Mouse (Mus musculus) retina, postnatal 7 days (tissue): ENCODE results near the gene Kcnma1.

Experiments
- DNase-seq: peaks from one replicate; pipeline ENCODE4 v3.0.0-alpha.2; 2012; ENCODE audit warnings: low read depth, low spot score

Gene Kcnma1

DNA sequence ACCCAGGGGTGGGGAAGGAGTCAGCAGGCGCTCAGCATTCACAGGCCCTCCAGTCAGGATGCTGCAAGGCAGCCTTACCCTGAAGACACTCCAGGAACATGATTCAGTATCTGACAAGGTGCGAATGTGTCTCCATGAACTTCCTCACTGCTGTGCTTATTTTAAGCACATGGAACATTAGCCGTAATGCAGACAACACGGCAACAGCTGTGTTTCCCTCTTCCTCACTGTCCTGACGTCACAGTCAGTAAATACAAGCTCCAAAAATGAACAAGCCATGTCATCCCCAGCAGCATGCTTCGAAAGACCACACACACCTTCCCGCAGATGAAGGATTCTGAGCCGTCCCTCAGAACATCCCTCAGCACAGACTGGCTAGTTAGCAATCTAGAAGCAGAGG, 47.8 kb downstream of the Kcnma1 start:
- DNase-seq = no peak

GRCm38 (mm10) chr14:23959061-23959460, 55.2 kb downstream of the Kcnma1 start:
- no peak for DNase-seq

GRCm38 (mm10) chr14:23957270-23957669, 57.0 kb downstream of the Kcnma1 start:
- no peak for DNase-seq

DNA sequence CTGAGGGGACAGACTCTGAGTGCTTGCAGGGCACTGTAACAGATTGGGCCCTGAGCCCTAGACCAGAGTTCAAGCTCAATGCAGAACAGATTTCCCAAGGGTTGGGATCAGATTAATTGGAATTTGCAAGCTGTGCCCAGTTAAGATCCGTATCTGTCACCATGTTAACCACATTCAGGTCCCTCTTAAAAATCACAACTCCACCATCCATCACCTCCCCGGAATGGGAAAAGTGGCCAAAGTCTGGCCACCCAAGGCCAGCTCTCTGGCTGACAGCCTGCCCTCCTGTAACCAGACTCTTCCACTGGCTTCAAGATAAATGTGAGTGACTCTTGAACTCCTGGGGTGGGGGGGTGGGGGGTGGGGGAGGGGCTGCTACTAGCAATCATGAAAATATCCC, 70.4 kb downstream of the Kcnma1 start:
- no peak for DNase-seq

DNA sequence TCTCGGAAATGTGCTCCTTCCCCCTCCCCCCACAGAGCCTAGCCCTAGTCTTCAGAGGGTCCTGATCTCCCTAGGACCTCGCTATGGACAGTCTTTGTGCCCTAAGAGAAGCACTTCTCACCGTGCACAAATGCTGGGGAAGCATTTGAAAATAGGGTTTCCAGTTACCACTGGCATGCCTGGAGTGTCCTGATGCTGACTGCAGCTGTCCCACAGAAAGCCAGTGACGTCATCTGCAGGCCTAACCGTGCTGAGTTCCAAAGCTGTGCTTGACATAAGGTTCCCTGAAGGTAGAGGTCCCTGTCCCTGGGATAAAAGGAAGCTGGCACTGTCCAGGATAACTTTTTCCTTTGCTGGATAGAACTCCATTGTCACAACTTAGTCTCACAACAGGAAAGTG, 71.1 kb downstream of the Kcnma1 start:
- no peak for DNase-seq

DNA sequence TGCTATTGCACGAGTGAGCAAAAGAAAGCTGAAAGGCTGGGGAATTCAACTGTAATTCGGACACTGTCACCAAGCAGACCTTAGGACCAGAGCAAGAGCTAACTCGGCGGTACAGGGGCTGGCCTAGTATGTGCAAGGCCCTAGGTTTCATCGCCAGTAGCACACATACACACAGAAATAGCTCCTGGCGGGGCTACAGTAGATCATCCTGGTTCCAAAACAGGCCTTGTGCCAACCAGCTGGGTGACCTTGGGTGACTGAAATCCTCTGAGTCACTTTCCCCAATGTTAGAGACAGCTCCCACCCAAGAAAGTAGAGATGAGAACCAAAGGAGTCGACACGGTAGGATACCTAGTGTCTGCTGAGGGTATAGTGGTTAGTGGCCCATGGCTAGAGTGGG, 72.2 kb downstream of the Kcnma1 start:
- DNase-seq = no peak

GRCm38 (mm10) chr14:23935016-23935415, 79.3 kb downstream of the Kcnma1 start:
- DNase-seq = no peak

DNA sequence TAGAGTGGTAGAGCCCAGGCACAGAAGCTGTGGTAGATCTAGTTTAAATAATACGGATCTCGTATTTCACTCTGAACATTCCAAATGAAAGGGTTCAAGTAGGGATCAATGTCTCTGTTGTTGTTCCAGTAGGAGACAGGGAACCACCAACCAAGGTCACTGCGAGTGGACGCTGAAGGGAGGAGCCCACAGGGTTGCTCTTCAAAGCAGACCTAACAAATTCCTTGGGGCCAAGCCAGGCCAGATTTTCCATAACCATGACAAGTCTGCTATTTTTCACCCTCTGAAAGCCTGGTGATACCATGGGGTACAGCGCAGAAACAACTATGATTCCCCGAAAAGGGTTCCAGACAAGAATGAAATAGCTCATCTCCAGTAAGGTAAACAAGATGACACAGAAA, 82.6 kb downstream of the Kcnma1 start:
- no peak for DNase-seq

DNA sequence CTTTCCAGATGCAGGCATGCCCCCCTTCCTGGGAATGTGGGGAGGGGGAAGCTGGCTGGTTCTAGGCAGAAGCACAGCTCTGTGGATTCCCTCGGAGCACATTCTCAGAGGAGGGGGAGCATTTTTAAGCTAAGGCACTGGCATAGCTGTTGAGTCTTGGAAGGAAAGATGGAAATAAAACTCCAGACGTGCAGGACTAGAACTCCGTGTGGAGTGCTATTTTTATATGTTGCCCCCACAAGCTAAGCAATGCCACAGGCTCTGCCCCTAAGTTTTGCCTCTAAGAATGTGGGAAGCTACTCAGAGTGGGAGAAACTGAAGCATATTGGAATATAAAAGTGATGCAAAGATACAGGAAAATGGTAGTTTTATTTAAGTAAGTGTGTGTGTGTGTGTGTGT, 85.1 kb downstream of the Kcnma1 start:
- no peak for DNase-seq

DNA sequence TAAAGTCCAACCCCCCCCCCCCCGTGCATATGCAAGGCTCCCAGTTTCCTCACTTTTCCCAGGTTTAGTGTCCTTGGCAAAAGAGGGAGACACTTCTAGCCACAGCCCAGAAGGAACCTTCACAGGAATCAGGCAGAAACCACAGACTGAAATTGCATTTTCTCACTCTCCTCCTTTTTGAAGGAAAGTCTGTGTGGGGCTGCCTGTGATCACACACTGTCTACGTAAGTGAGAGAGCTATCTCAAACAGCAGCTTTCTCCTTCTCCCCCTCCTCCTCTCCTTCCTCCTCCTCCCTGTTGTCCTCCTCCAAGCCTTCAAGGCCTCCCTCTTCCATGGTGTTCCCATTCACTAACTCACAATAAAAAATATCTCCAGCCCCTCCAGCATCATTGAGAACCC, 90.9 kb downstream of the Kcnma1 start:
- no peak for DNase-seq

DNA sequence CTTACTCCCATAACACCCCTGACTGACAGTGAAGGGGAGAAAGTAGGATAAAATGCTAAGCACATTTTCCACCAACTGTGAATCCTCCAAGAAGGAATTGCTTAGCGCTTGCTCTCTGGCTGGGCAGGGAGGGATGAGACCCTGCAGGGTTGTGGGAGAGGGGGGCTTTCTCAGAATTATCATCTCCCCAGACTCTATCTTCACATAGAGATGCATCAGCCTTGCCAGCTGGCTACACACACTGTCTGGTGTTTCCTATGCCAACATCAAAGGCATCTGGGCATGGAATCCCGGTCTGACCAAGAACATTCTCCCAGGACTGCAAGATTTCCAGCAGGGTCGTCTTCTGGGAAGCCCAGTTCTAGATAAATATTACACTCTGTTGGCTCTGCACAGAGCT, 91.5 kb downstream of the Kcnma1 start:
- DNase-seq = no peak

DNA sequence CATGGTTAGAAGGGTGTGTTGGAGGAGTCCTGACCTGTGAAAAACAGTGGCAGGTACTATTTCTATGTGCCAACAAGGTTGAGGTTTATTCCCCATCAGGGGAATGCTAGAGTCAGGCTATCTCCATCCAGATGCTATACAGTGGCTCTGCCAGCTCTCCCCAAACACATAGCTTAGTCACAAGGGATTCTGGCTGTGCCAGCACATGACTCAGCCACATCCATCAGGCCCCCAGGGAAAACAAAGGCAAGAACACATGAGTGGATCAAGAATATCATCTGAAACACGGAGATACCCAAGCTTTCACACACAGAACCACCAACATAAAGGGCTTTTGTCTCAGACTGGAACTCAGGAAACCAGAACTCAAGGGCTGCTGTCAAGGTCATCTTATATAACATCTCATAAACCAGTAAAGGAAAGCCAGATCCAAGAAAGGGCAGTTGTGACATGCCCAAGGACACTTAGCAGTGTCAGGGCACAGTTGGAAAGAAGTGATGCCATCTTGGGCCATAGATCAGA, 103.1 kb downstream of the Kcnma1 start:
- no peak for DNase-seq

DNA sequence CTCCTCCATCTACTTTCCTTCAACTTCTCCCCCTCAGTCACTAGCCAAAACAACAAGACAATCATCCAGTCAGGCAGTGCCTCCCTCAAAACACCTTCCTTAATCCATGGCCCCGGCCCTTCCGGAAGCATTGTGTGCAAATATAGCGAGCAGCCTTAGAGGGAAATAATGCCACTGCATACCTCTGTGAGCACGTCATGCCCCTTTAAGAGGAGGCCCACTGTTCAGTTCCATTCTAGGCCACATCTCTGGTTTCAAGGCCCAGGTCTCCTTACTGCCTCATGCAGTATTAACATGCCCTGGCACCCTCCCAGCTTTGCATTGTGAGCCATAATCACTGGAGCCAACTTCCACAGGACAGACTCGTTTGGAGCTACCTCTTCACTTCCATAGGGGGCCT, 105.7 kb downstream of the Kcnma1 start:
- DNase-seq = no peak

GRCm38 (mm10) chr14:23902636-23903279, 111.5 kb downstream of the Kcnma1 start:
- DNase-seq = no peak

- no peak for DNase-seq
These were observed 114.8 kb downstream of the Kcnma1 start for GRCm38 (mm10) chr14:23899462-23899861.

DNA sequence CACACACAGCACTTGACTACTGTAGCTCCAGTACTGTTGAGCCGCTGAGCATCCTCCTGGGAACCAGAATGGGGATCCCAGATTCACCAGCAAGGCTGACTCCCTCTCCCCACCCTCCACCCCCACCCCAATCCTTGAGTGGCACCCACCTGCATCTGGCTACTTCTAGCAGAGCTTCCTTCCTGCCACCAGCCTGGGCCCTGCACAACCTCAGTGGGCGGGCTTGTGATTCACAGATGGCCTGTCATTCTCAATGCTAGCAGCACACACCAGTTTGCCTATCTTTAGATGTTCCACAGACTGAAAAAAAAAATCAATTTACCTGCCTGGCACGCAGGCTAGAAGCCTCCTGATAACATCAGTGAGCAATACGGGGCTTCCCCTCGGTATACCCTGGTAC, 116.5 kb downstream of the Kcnma1 start:
- DNase-seq = no peak

GRCm38 (mm10) chr14:23896036-23896435, 118.3 kb downstream of the Kcnma1 start:
- DNase-seq = no peak

- DNase-seq = no peak
These were observed 128.2 kb downstream of the Kcnma1 start for GRCm38 (mm10) chr14:23886112-23886511.

DNA sequence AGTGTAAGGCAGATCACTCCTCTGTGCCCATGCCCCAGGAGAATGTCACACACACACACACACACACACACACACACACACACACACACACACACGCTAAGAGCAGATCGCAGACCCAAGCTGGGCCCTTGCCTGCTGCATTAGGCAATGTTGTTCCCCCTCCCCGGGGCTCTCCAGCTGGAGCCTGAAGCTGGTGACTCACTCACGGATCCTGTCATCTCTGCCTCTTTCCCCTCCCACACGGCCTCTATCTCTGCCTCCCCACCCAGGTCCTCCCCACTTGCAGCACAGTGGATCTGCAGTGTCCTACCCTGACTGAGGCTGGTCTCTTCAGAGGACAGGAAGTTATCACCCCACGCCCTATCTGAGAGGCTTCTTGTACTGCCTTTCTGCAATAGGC, 128.8 kb downstream of the Kcnma1 start:
- no peak for DNase-seq

- no peak for DNase-seq
These were observed 129.2 kb downstream of the Kcnma1 start for GRCm38 (mm10) chr14:23885071-23885470.

GRCm38 (mm10) chr14:23882001-23882400, 132.3 kb downstream of the Kcnma1 start:
- DNase-seq = no peak

DNA sequence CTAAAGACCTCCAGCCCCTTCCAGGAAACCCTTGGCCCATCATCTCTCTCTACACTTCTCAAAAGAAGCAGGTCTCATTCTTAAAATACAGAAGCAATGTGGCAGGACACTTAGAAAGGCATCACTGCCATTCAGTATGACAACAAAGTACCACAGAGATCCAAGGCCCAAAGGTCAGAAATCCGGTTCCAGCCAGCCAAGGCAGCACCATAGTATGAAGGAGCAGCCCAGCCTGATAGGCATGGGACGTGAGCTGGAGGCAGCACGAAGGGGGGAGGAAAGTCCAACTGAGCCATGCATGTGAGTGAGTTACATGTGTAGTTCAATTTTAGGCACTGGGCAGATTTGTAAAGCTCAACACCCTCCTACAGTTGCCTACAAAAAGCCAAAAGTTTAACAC, 135.0 kb downstream of the Kcnma1 start:
- DNase-seq = no peak

DNA sequence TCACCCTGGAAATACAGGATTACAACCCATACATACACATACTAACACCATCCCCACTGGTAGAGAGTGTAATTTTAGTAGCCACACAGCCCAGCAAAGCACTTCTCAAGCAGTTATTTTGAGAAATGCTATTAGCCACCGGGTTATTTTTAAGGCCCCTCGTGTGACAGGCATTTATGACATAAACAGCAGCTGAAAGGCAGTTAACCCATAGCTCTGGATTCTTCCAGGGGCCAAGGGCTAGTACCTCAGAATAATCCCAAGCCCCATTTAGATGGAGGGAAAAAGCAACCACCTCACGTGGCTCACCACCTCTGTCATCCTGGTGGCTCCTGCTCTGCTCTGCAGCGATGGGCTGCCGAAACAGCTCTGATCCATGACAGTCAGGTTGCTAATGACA, 136.7 kb downstream of the Kcnma1 start:
- DNase-seq = no peak

DNA sequence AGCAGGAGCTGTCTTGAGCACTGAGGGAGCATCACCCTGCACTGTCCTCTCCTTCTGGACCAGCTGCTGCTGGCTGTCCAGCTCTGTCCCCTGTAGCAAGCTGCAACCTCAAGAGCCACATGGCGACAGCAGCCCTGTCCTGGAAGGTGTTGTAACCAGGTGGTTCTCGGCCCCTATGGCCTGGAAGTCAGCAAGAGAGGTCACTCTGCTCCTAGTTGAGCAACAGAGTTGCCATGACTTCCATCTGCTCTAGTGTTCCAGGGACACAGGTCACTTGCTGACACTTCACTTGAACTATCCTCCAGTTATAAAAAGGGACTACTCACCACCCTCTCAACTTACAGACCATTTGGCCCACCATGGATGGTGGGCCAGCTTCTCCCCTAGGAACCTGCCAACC, 139.7 kb downstream of the Kcnma1 start:
- DNase-seq = no peak
